Mouse (Mus musculus): ENCODE results near the gene Kri1. TPM values are rescaled to one million over a fixed set of nuclear protein-coding genes. Genes with fewer than 3 reads are reported as not detected.
"Not testable (repeated sequence)": the region's sequence is repeated elsewhere in the genome, so short reads cannot be mapped to it uniquely, and the experiment has no call there.

The Kri1 gene
- polyA plus RNA-seq, 1 experiment from 2014 or later, result 15.5 TPM

DNA sequence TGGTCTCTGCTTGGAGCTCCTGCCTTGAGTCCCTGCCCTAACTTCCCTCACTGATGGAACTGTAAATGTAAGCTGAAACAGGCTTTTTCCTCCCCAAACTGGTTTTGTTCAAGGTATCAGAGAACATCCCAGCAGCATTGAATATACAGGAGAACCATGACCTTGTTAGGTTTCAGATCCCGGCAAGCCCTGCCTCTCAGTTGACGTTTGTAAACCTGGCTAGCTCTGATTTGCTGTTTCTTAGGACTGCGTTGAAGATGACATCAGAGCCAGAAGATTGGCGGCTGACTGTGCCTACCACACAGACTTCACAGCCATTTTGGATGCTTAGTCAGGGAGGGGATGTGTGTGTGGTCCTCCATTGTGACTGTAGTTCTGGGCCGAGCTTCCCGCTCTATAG is 63.9 kb downstream of the Kri1 start:
- WGBS (ENCODE audit: insufficient replicate concordance), result 80% methylated on average over 6 of the region's 6 CpGs
- no peak overlapping the region for H3K4me2 ChIP-seq
- peaks cover 3% of the 10 kb centered on the region for H3K36me3 ChIP-seq
- H3K9me3 ChIP-seq (replicated peaks), result no peaks in the 10 kb centered on the region
- ATAC-seq, result no peak
- no peak overlapping the region for H3K9ac ChIP-seq
- peaks cover 58% of the 10 kb centered on the region for H3K4me1 ChIP-seq
- no peaks in the 10 kb centered on the region for H3K27me3 ChIP-seq (replicated peaks)
- H3K27ac ChIP-seq, result no peak overlapping the region
- H3K4me3 ChIP-seq, result no peak overlapping the region

DNA sequence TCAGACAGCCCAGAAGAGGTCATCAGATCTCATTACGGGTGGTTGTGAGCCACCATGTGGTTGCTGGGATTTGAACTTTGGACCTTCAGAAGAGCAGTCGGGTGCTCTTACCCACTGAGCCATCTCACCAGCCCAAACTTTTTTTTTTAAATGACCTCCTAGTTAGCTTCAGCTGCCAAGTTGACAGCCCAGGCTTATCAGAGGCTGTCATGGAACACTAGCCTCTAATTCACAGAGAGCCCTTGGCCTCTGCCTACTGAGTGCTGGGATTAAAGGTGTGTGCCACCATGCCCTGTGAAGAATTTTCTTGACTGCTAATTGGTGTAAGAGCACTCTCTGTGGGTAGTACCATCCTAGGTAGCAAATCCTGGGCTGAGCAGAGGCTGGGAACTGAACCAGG is 64.3 kb downstream of the Kri1 start:
- peaks cover 55% of the 10 kb centered on the region for H3K4me1 ChIP-seq
- not testable (repeated sequence) for H3K9ac ChIP-seq; H3K4me3 ChIP-seq; H3K27me3 ChIP-seq (replicated peaks); H3K27ac ChIP-seq; H3K36me3 ChIP-seq; H3K4me2 ChIP-seq; ATAC-seq; H3K9me3 ChIP-seq (replicated peaks)
- 89% methylated on average over 2 of the region's 2 CpGs for WGBS (ENCODE audit: insufficient replicate concordance)

Other genes with a start within 250 kb of the Kri1 start
- 0.62 TPM in 1 of 2 replicates, not detected in the other for gene Zglp1, start 220.9 kb downstream of the Kri1 start, polyA plus RNA-seq (2016; fragmentation: Nextera tagmentation; extraction: Ambion mirVana)
- gene Gm49373, start 214.9 kb downstream of the Kri1 start, polyA plus RNA-seq (2016; fragmentation: Nextera tagmentation; extraction: Ambion mirVana), result 0.77 and 0.98 TPM in 2 replicates
- gene Fdx1l, start 214.4 kb downstream of the Kri1 start, polyA plus RNA-seq (2016; fragmentation: Nextera tagmentation; extraction: Ambion mirVana), result 48.7 and 49.6 TPM in 2 replicates
- gene Gm38431, start 196.0 kb downstream of the Kri1 start, polyA plus RNA-seq (2016; fragmentation: Nextera tagmentation; extraction: Ambion mirVana), result 1.2 and 2.1 TPM in 2 replicates
- 39.8 and 43.8 TPM in 2 replicates for gene Raver1, start 196.0 kb downstream of the Kri1 start, polyA plus RNA-seq (2016; fragmentation: Nextera tagmentation; extraction: Ambion mirVana)
- 8.5 and 10.4 TPM in 2 replicates for gene Tyk2, start 156.7 kb downstream of the Kri1 start, polyA plus RNA-seq (2016; fragmentation: Nextera tagmentation; extraction: Ambion mirVana)
- gene Cdc37, start 138.0 kb downstream of the Kri1 start, polyA plus RNA-seq (2016; fragmentation: Nextera tagmentation; extraction: Ambion mirVana), result 221 and 228 TPM in 2 replicates
- 2.6 and 2.9 TPM in 2 replicates for gene Pde4a, start 122.3 kb downstream of the Kri1 start, polyA plus RNA-seq (2016; fragmentation: Nextera tagmentation; extraction: Ambion mirVana)
- gene Keap1, start 48.6 kb downstream of the Kri1 start, polyA plus RNA-seq (2016; fragmentation: Nextera tagmentation; extraction: Ambion mirVana), result 39.8 and 41.6 TPM in 2 replicates
- gene S1pr5, start 39.5 kb downstream of the Kri1 start, polyA plus RNA-seq (2016; fragmentation: Nextera tagmentation; extraction: Ambion mirVana), result 0.10 and 0.12 TPM in 2 replicates
- gene Atg4d, start 22.7 kb downstream of the Kri1 start, polyA plus RNA-seq (2016; fragmentation: Nextera tagmentation; extraction: Ambion mirVana), result 85.7 and 85.9 TPM in 2 replicates
- gene Cdkn2d, start 3.4 kb upstream of the Kri1 start, polyA plus RNA-seq (2016; fragmentation: Nextera tagmentation; extraction: Ambion mirVana), result 87.4 and 88.6 TPM in 2 replicates
- gene Ap1m2, start 24.4 kb upstream of the Kri1 start, polyA plus RNA-seq (2016; fragmentation: Nextera tagmentation; extraction: Ambion mirVana), result 0.10 and 0.25 TPM in 2 replicates
- gene Slc44a2, start 32.7 kb upstream of the Kri1 start, polyA plus RNA-seq (2016; fragmentation: Nextera tagmentation; extraction: Ambion mirVana), result 29.2 and 32.5 TPM in 2 replicates
- 84.1 and 85.3 TPM in 2 replicates for gene Ilf3, start 79.9 kb upstream of the Kri1 start, polyA plus RNA-seq (2016; fragmentation: Nextera tagmentation; extraction: Ambion mirVana)
- gene Qtrt1, start 123.9 kb upstream of the Kri1 start, polyA plus RNA-seq (2016; fragmentation: Nextera tagmentation; extraction: Ambion mirVana), result 31.2 and 32.7 TPM in 2 replicates
- gene Dnm2, start 136.9 kb upstream of the Kri1 start, polyA plus RNA-seq (2016; fragmentation: Nextera tagmentation; extraction: Ambion mirVana), result 72.2 and 75.5 TPM in 2 replicates
- 42.8 and 44.0 TPM in 2 replicates for gene Tmed1, start 222.3 kb upstream of the Kri1 start, polyA plus RNA-seq (2016; fragmentation: Nextera tagmentation; extraction: Ambion mirVana)
- 2.6 and 3.1 TPM in 2 replicates for gene AB124611, start 238.2 kb upstream of the Kri1 start, polyA plus RNA-seq (2016; fragmentation: Nextera tagmentation; extraction: Ambion mirVana)